Mouse (Mus musculus) thymus, adult 18-20 months (tissue): Measurements from ENCODE around the gene Ndufb4.

Experiments
- DNase-seq, 2 experiments: peaks; one replicate each; pipeline ENCODE4 v3.0.0; 2022; ENCODE audit warnings: mixed read lengths in 2 of 2

Ndufb4 gene

GRCm38 (mm10) chr16:37629011-37629410, 25.2 kb downstream of the Ndufb4 start:
- DNase-seq, result no peak

- no peak for DNase-seq
These were observed 25.9 kb downstream of the Ndufb4 start for GRCm38 (mm10) chr16:37628336-37628735.

GRCm38 (mm10) chr16:37626388-37626949, 27.8 kb downstream of the Ndufb4 start:
- DNase-seq, result no peak

- no peak for DNase-seq
These were observed 31.3 kb downstream of the Ndufb4 start for GRCm38 (mm10) chr16:37622919-37623318.

GRCm38 (mm10) chr16:37622403-37622802, 31.9 kb downstream of the Ndufb4 start:
- no peak for DNase-seq

GRCm38 (mm10) chr16:37617695-37618094, 36.6 kb downstream of the Ndufb4 start:
- no peak for DNase-seq

- no peak for DNase-seq
These were observed 38.1 kb downstream of the Ndufb4 start for GRCm38 (mm10) chr16:37616104-37616503.

- DNase-seq, result no peak
These were observed 38.8 kb downstream of the Ndufb4 start for GRCm38 (mm10) chr16:37615429-37615828.

- DNase-seq, result no peak
These were observed 39.7 kb downstream of the Ndufb4 start for GRCm38 (mm10) chr16:37614540-37614939.

GRCm38 (mm10) chr16:37612013-37612412, 42.2 kb downstream of the Ndufb4 start:
- no peak for DNase-seq

GRCm38 (mm10) chr16:37611072-37611471, 43.2 kb downstream of the Ndufb4 start:
- no peak for DNase-seq

GRCm38 (mm10) chr16:37610333-37610732, 43.9 kb downstream of the Ndufb4 start:
- no peak for DNase-seq

GRCm38 (mm10) chr16:37604243-37604642, 50.0 kb downstream of the Ndufb4 start:
- no peak for DNase-seq

- DNase-seq, result no peak
These were observed 50.8 kb downstream of the Ndufb4 start for GRCm38 (mm10) chr16:37603431-37603830.

GRCm38 (mm10) chr16:37599326-37599725, 54.9 kb downstream of the Ndufb4 start:
- no peak for DNase-seq

GRCm38 (mm10) chr16:37598463-37598862, 55.8 kb downstream of the Ndufb4 start:
- no peak for DNase-seq

- DNase-seq, result no peak
These were observed 56.8 kb downstream of the Ndufb4 start for GRCm38 (mm10) chr16:37597412-37597811.
